In genomic region chr11:49536631-49537030, GRCm38 (mm10) we compare ENCODE assay signal across 15 mouse cellular contexts. TPM values are rescaled to one million over a fixed set of nuclear protein-coding genes. Genes with fewer than 3 reads are reported as not detected.
A peak's percentile ranks its signal among the peaks of the same experiment; 100 is the strongest.
DNase-seq lines count a peak whose midpoint lies in the region; ATAC-seq and TF ChIP-seq lines count a peak whose summit lies in the region.
"Not testable (repeated sequence)": the region's sequence is repeated elsewhere in the genome, so short reads cannot be mapped to it uniquely, and the experiment has no call there.
"Had no signal": no experiment of that assay in that cellular context is flagged by ENCODE, and none has a peak within 500 bp of the region (broad histone marks: within the 10 kb centered on the region; RNA-seq: fewer than 3 reads in every experiment).

No protein-coding gene starts in this region.

- DNase-seq in 3T3-L1 (ENCODE audit: low read depth, low spot score) (peak; percentile 49), ZHBTc4 (ENCODE audit: low read depth, low spot score) (peak; percentile 38)
- DNase-seq in embryonic facial prominence, embryonic 11.5 days (ENCODE audit: low spot score): peak; percentile 1
- not testable (repeated sequence) for DNase-seq in heart, adult 2 months
- DNase-seq in kidney, adult 2 months: peak; percentile 3
- DNase-seq in layer of hippocampus, postnatal 36 days: peak; percentile 4 to 22
- peak; percentile 55 for DNase-seq in midbrain, embryonic 14.5 days
- DNase-seq in right cerebral cortex, postnatal 10 days (ENCODE audit: low spot score in 2 of 2): peak; percentile 53 to 71

- 84% methylated on average over 2 of the region's 2 CpGs for WGBS in embryonic facial prominence, embryonic 11.5 days
- WGBS in heart, adult 2 months: 78% methylated on average over 2 of the region's 2 CpGs
- WGBS in kidney, adult 2 months: 84% methylated on average over 2 of the region's 2 CpGs
- 83% methylated on average over 2 of the region's 2 CpGs for whole genome bisulfite sequencing in midbrain, embryonic 14.5 days

- not testable (repeated sequence) for TF ChIP-seq POLR2A in heart, adult 2 months (IDR thresholded peaks at IDR 0.05; ENCODE audit: insufficient read depth, low read depth, low read length); kidney, adult 2 months (IDR thresholded peaks at IDR 0.05; ENCODE audit: low read depth, low read length)

- H3K9me3 ChIP-seq in embryonic facial prominence, embryonic 11.5 days (replicated peaks; ENCODE audit: control insufficient read depth, low read length); midbrain, embryonic 14.5 days (ENCODE audit: control insufficient read depth, low read length): not testable (repeated sequence)

- H3K27ac ChIP-seq in embryonic facial prominence, embryonic 11.5 days (replicated peaks; ENCODE audit: low read depth, low read length); heart, adult 2 months; kidney, adult 2 months (ENCODE audit: insufficient read depth, low read depth, low read length); midbrain, embryonic 14.5 days (replicated peaks; ENCODE audit: low read depth, low read length): not testable (repeated sequence)

- not testable (repeated sequence) for H3K4me3 ChIP-seq in embryonic facial prominence, embryonic 11.5 days (ENCODE audit: low read depth, low read length); heart, adult 2 months; kidney, adult 2 months (ENCODE audit: insufficient read depth, low read depth, low read length); midbrain, embryonic 14.5 days (replicated peaks; ENCODE audit: low read depth, low read length)

- H3K36me3 ChIP-seq in embryonic facial prominence, embryonic 11.5 days (replicated peaks; ENCODE audit: control insufficient read depth, insufficient read depth, low read depth, low read length); heart, adult 2 months (ENCODE audit: control insufficient read depth, insufficient read depth, low read length); kidney, adult 2 months (ENCODE audit: control insufficient read depth, insufficient read depth, low read length); midbrain, embryonic 14.5 days (ENCODE audit: control insufficient read depth, insufficient read depth, low read length): not testable (repeated sequence)

- H3K9ac ChIP-seq in embryonic facial prominence, embryonic 11.5 days (replicated peaks; ENCODE audit: low read length); heart, adult 2 months (ENCODE audit: low read depth, low read length); midbrain, embryonic 14.5 days (replicated peaks; ENCODE audit: low read length): not testable (repeated sequence)

- ATAC-seq in embryonic facial prominence, embryonic 11.5 days (replicated peaks; ENCODE audit: insufficient number of reproducible peaks, low FRiP score, low TSS enrichment, low read depth); midbrain, embryonic 14.5 days (ENCODE audit: low FRiP score, low TSS enrichment): not testable (repeated sequence)

- TF ChIP-seq EP300 in heart, adult 2 months (IDR thresholded peaks at IDR 0.05; ENCODE audit: insufficient read depth, low read depth, low read length): not testable (repeated sequence)

- intact Hi-C loops in heart, adult 2 months (cut with DNase I): loop anchor here (10.0 kb wide), 1 partner anchor 662 kb away; the partner anchor contains the start of gene Irgm1

- peak; percentile 44 for TF ChIP-seq CTCF in heart, adult 2 months (IDR thresholded peaks at IDR 0.05)
- not testable (repeated sequence) for TF ChIP-seq CTCF in kidney, adult 2 months (conservative IDR thresholded peaks at IDR 0.05; ENCODE audit: insufficient read depth, insufficient read length, low read depth, low read length)

- H3K27me3 ChIP-seq in embryonic facial prominence, embryonic 11.5 days (ENCODE audit: control insufficient read depth, insufficient read depth, low read length); heart, adult 2 months (ENCODE audit: control insufficient read depth, insufficient read depth, low read length); kidney, adult 2 months (replicated peaks; ENCODE audit: control insufficient read depth, insufficient read depth, low read length); midbrain, embryonic 14.5 days (ENCODE audit: control insufficient read depth, insufficient read depth, low read length): not testable (repeated sequence)

- H3K79me2 ChIP-seq in heart, adult 2 months (replicated peaks; ENCODE audit: control insufficient read depth, insufficient read depth, low read length): not testable (repeated sequence)

- H3K4me2 ChIP-seq in embryonic facial prominence, embryonic 11.5 days (ENCODE audit: low read depth, low read length); midbrain, embryonic 14.5 days (ENCODE audit: low read length): not testable (repeated sequence)

- not testable (repeated sequence) for H3K4me1 ChIP-seq in embryonic facial prominence, embryonic 11.5 days (ENCODE audit: control insufficient read depth, insufficient read depth, low read length); heart, adult 2 months (ENCODE audit: control insufficient read depth, insufficient read depth, low read length); kidney, adult 2 months (ENCODE audit: control insufficient read depth, insufficient read depth, low read length); midbrain, embryonic 14.5 days (ENCODE audit: control insufficient read depth, insufficient read depth, low read length)

RNA-seq across cellular contexts. Expression of gene Olfr1381, which starts 6.6 kb away (rescaled TPM):
- not detected in 2 replicates for polyA plus RNA-seq in embryonic facial prominence, embryonic 11.5 days (2014; fragmentation: Nextera tagmentation; extraction: Ambion mirVana)
- not detected for total RNA-seq in heart, adult 2 months (2021)
- not detected in 2 replicates for polyA plus RNA-seq in heart, adult 2 months (2012; rRNA removed)
- not detected in 2 replicates for polyA plus RNA-seq in kidney, adult 2 months (2012; rRNA removed)
- not detected for total RNA-seq in layer of hippocampus, postnatal 36 days (2021)
- polyA plus RNA-seq in midbrain, embryonic 14.5 days (2014; fragmentation: Nextera tagmentation; extraction: Ambion mirVana): not detected in 2 replicates
- total RNA-seq: adrenal gland, adult 8-10 months; heart, adult 8-10 months; heart, postnatal 36 days; layer of hippocampus, postnatal 25 days; liver, adult 2 months had no signal
- polyA plus RNA-seq: C2C12; liver, adult 2 months; lung, postnatal 0 days had no signal

RNA-seq across cellular contexts. Expression of gene Olfr1382, which starts 8.6 kb away (rescaled TPM):
- polyA plus RNA-seq in embryonic facial prominence, embryonic 11.5 days (2014; fragmentation: Nextera tagmentation; extraction: Ambion mirVana): not detected in 2 replicates
- total RNA-seq in heart, adult 2 months (2021): not detected
- not detected in 2 replicates for polyA plus RNA-seq in heart, adult 2 months (2012; rRNA removed)
- not detected in 2 replicates for polyA plus RNA-seq in kidney, adult 2 months (2012; rRNA removed)
- total RNA-seq in layer of hippocampus, postnatal 36 days (2021): not detected
- polyA plus RNA-seq in midbrain, embryonic 14.5 days (2014; fragmentation: Nextera tagmentation; extraction: Ambion mirVana): not detected in 2 replicates
- total RNA-seq: adrenal gland, adult 8-10 months; heart, adult 8-10 months; heart, postnatal 36 days; layer of hippocampus, postnatal 25 days; liver, adult 2 months had no signal
- polyA plus RNA-seq: C2C12; liver, adult 2 months; lung, postnatal 0 days had no signal

RNA-seq across cellular contexts. Expression of gene Olfr1383, which starts 17.2 kb away (rescaled TPM):
- polyA plus RNA-seq in embryonic facial prominence, embryonic 11.5 days (2014; fragmentation: Nextera tagmentation; extraction: Ambion mirVana): not detected in 2 replicates
- under 1 TPM; 0.31 to 0.32 TPM for total RNA-seq in heart, adult 2 months (2021)
- not detected in 2 replicates for polyA plus RNA-seq in heart, adult 2 months (2012; rRNA removed)
- polyA plus RNA-seq in kidney, adult 2 months (2012; rRNA removed): not detected in 2 replicates
- total RNA-seq in layer of hippocampus, postnatal 36 days (2021): not detected
- not detected in 2 replicates for polyA plus RNA-seq in midbrain, embryonic 14.5 days (2014; fragmentation: Nextera tagmentation; extraction: Ambion mirVana)
- total RNA-seq: liver, adult 2 months had no signal
- polyA plus RNA-seq: C2C12; liver, adult 2 months; lung, postnatal 0 days had no signal

RNA-seq across cellular contexts. Expression of gene Olfr1380, which starts 20.0 kb away (rescaled TPM):
- polyA plus RNA-seq in embryonic facial prominence, embryonic 11.5 days (2014; fragmentation: Nextera tagmentation; extraction: Ambion mirVana): not detected in 2 replicates
- total RNA-seq in heart, adult 2 months (2021): not detected
- not detected in 2 replicates for polyA plus RNA-seq in heart, adult 2 months (2012; rRNA removed)
- not detected in 2 replicates for polyA plus RNA-seq in kidney, adult 2 months (2012; rRNA removed)
- total RNA-seq in layer of hippocampus, postnatal 36 days (2021): not detected
- not detected in 2 replicates for polyA plus RNA-seq in midbrain, embryonic 14.5 days (2014; fragmentation: Nextera tagmentation; extraction: Ambion mirVana)
- total RNA-seq: adrenal gland, adult 8-10 months; heart, adult 8-10 months; heart, postnatal 36 days; layer of hippocampus, postnatal 25 days; liver, adult 2 months had no signal
- polyA plus RNA-seq: C2C12; liver, adult 2 months; lung, postnatal 0 days had no signal

RNA-seq across cellular contexts. Expression of gene Olfr1384, which starts 30.1 kb away (rescaled TPM):
- polyA plus RNA-seq in embryonic facial prominence, embryonic 11.5 days (2014; fragmentation: Nextera tagmentation; extraction: Ambion mirVana): not detected in 2 replicates
- not detected for total RNA-seq in heart, adult 2 months (2021)
- polyA plus RNA-seq in heart, adult 2 months (2012; rRNA removed): not detected in 2 replicates
- not detected in 2 replicates for polyA plus RNA-seq in kidney, adult 2 months (2012; rRNA removed)
- total RNA-seq in layer of hippocampus, postnatal 36 days (2021): not detected
- polyA plus RNA-seq in midbrain, embryonic 14.5 days (2014; fragmentation: Nextera tagmentation; extraction: Ambion mirVana): not detected in 2 replicates
- total RNA-seq: layer of hippocampus, postnatal 25 days; liver, adult 2 months had no signal
- polyA plus RNA-seq: C2C12; liver, adult 2 months; lung, postnatal 0 days had no signal
